Mouse (Mus musculus) intestine, postnatal 0 days (tissue): ENCODE measurements at regions not wholly inside any gene's neighbourhood (a gene's known extent, or its start where the extent isn't known, plus 50 kb on each side); places are given as distances from the start of the nearest gene placed in this dataset.

Experiments used
- ATAC-seq: fragments of 200-750 bp; cut with Nextera tagmentation; 2 replicates; pipeline ENCODE4 v1.8.0; 2017; ENCODE audit warnings: mild to moderate bottlenecking, moderate TSS enrichment, moderate library complexity
- H3K27ac ChIP-seq: fragments of 300-500 bp; sonication (generic); 2 replicates; pipeline ENCODE4 v1.5.1; 2014; ENCODE audit warnings: mild to moderate bottlenecking, low read depth, low read length, moderate library complexity
- H3K27me3 ChIP-seq: fragments of 300-500 bp; sonication (generic); replicated peaks from 2 replicates; pipeline ENCODE4 v1.6.1; 2014; ENCODE audit warnings: low read length, mixed read lengths; ENCODE audit not compliant: control insufficient read depth, insufficient read depth
- H3K36me3 ChIP-seq: fragments of 300-500 bp; sonication (generic); 2 replicates; pipeline ENCODE4 v1.6.1; 2014; ENCODE audit warnings: mild to moderate bottlenecking, moderate library complexity; ENCODE audit not compliant: control insufficient read depth, insufficient read depth
- H3K4me1 ChIP-seq: fragments of 300-500 bp; sonication (generic); replicated peaks from 2 replicates; pipeline ENCODE4 v1.6.1; 2014; ENCODE audit warnings: antibody characterized with exemption, low read length, mixed read lengths; ENCODE audit not compliant: control insufficient read depth, insufficient read depth
- H3K4me2 ChIP-seq: fragments of 300-500 bp; sonication (generic); replicated peaks from 2 replicates; pipeline ENCODE4 v1.6.1; 2014; ENCODE audit warnings: low read depth, mild to moderate bottlenecking, moderate library complexity
- H3K4me3 ChIP-seq: fragments of 300-500 bp; sonication (generic); 2 replicates; pipeline ENCODE4 v1.5.1; 2014; ENCODE audit warnings: low read depth, low read length
- H3K9ac ChIP-seq: fragments of 300-500 bp; sonication (generic); 2 replicates; pipeline ENCODE4 v1.6.1; 2014; ENCODE audit warnings: mild to moderate bottlenecking, low read depth, low read length
- H3K9me3 ChIP-seq: fragments of 300-500 bp; sonication (generic); 2 replicates; pipeline ENCODE4 v1.6.1; 2016; ENCODE audit warnings: mixed run types; ENCODE audit not compliant: control insufficient read depth
- CTCF ChIP-seq: sonication (generic); IDR thresholded peaks from 2 replicates; pipeline ENCODE4 v1.5.1; 2016; ENCODE audit warnings: low read depth, mild to moderate bottlenecking, control low read depth, antibody characterized with exemption, moderate library complexity
- WGBS: fragments of 180-500 bp; shearing (Covaris S2); extraction: QIAGEN DNeasy Blood & Tissue Kit; methylation state at CpG from one replicate; pipeline ENCODE4 v1.1.7; 2014; 5-methylcytosine and 5-hydroxymethylcytosine counted together

DNA sequence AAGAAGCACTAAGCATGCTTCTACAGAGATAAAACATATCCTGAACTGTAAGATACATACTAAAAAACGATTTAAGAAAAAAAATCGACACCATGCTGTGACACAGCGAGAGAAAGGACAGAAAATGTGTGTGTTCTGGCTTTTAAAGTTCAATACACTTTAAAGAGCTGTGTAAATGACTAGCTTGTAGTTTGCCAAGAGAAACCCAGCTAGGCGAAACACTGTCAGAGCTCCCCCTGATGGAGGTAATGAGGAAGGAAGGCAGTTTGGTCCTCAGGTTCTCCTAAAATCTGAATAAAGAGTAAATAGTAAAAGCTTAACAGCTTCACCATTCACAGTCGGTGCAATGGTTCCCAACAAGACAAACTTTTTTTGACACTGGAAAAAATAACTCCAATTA is 67.1 kb upstream of the Gabrg2 start:
- Histone ChIP-seq H3K4me2 (no peak overlapping the region; the same call in 1 of the 2 replicates), H3K27ac (no peak overlapping the region), H3K9ac (no peak overlapping the region), H3K4me3 (no peak overlapping the region), H3K4me1 (no peaks in the 10 kb centered on the region), H3K9me3 (no peaks in the 10 kb centered on the region), H3K27me3 (no peaks in the 10 kb centered on the region), H3K36me3 (no peaks in the 10 kb centered on the region)
- TF ChIP-seq CTCF: peak; percentile 68
- WGBS: 10% methylated on average over 5 of the region's 5 CpGs
- no peak for ATAC-seq

DNA sequence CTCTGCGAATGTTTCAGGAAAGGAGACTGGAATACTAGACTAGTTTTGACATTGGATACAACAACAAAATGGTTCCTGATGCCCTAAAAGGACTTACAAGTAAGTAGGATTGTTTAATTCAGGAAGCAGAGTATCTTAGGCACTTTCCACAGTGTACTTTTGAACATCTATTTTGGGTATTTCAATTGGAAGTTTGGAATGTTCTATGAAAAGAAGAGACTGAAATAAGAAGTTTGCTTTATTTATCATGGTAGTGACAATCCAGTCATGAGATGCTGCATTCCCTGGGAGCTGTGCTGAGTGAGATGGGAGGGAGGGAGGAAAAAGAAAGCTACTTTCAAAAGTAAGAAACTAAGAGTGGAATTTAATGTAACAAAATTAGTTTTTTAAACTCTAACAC is 50.9 kb upstream of the Gabrg2 start:
- ATAC-seq: no peak
- TF ChIP-seq CTCF: no peak
- Histone ChIP-seq H3K4me2 (no peak overlapping the region), H3K27me3 (no peaks in the 10 kb centered on the region), H3K36me3 (no peaks in the 10 kb centered on the region), H3K9me3 (no peaks in the 10 kb centered on the region), H3K4me3 (no peak overlapping the region), H3K4me1 (no peaks in the 10 kb centered on the region), H3K27ac (no peak overlapping the region), H3K9ac (no peak overlapping the region)
- 67% methylated on average over 1 of the region's 1 CpGs for WGBS
